11 mouse cellular contexts compared by ENCODE assay signal in genomic region chr17:14173459-14173858, GRCm38 (mm10). TPM values are rescaled to one million over a fixed set of nuclear protein-coding genes. Genes with fewer than 3 reads are reported as not detected.
DNase-seq lines count a peak whose midpoint lies in the region; ATAC-seq and TF ChIP-seq lines count a peak whose summit lies in the region.
"Had no signal": no experiment of that assay in that cellular context is flagged by ENCODE, and none has a peak within 500 bp of the region (broad histone marks: within the 10 kb centered on the region; RNA-seq: fewer than 3 reads in every experiment).

No protein-coding gene starts in this region.

- intact Hi-C loops in left cerebral cortex, postnatal 4 days (cut with DNase I): no loop called here

- H3K27ac ChIP-seq in stomach, embryonic 14.5 days (ENCODE audit: low read length): peak overlapping the region; percentile 39
- no peak overlapping the region for H3K27ac ChIP-seq in stomach, postnatal 0 days (replicated peaks)
- H3K27ac ChIP-seq in heart, embryonic 12.5 days (ENCODE audit: poor library complexity, severe bottlenecking): peak overlapping the region; percentile 76
- no peak overlapping the region for H3K27ac ChIP-seq in hindbrain, embryonic 13.5 days

- no peak overlapping the region for H3K4me3 ChIP-seq in stomach, embryonic 14.5 days (ENCODE audit: low read depth, low read length)
- no peak overlapping the region for H3K4me3 ChIP-seq in stomach, postnatal 0 days (ENCODE audit: low read depth, low read length)
- no peak overlapping the region for H3K4me3 ChIP-seq in heart, embryonic 12.5 days
- H3K4me3 ChIP-seq in hindbrain, embryonic 13.5 days: no peak overlapping the region

- ATAC-seq in stomach, embryonic 14.5 days (ENCODE audit: insufficient number of reproducible peaks, insufficient read depth, low FRiP score, low read depth): no peak
- ATAC-seq in stomach, postnatal 0 days (ENCODE audit: low FRiP score, low TSS enrichment): no peak
- peak; percentile 92 for ATAC-seq in heart, embryonic 12.5 days (ENCODE audit: insufficient number of reproducible peaks, low FRiP score)
- peak; percentile 45; the same call in 1 of the 2 replicates for ATAC-seq in megakaryocyte-erythroid progenitor cell, adult 5-6 weeks (replicated peaks; ENCODE audit: low FRiP score, low TSS enrichment, poor library complexity, severe bottlenecking)
- ATAC-seq in CD4-positive, CD25-positive, alpha-beta regulatory T cell, adult 4 months: no peak
- no peak for ATAC-seq in hindbrain, embryonic 13.5 days (ENCODE audit: low FRiP score)

- no peak for TF ChIP-seq CTCF in stomach, postnatal 0 days (IDR thresholded peaks at IDR 0.05; ENCODE audit: low read depth)

- no peaks in the 10 kb centered on the region for H3K27me3 ChIP-seq in stomach, embryonic 14.5 days (ENCODE audit: control insufficient read depth, insufficient read depth, low read length)
- H3K27me3 ChIP-seq in stomach, postnatal 0 days (ENCODE audit: control insufficient read depth, insufficient read depth, low read length): no peaks in the 10 kb centered on the region
- H3K27me3 ChIP-seq in heart, embryonic 12.5 days (replicated peaks): peaks cover 70% of the 10 kb centered on the region
- peaks cover 18% of the 10 kb centered on the region for H3K27me3 ChIP-seq in hindbrain, embryonic 13.5 days

- H3K36me3 ChIP-seq in stomach, embryonic 14.5 days (ENCODE audit: control insufficient read depth, insufficient read depth, low read length): no peaks in the 10 kb centered on the region
- no peaks in the 10 kb centered on the region for H3K36me3 ChIP-seq in stomach, postnatal 0 days (ENCODE audit: control insufficient read depth, insufficient read depth, low read length)
- no peaks in the 10 kb centered on the region for H3K36me3 ChIP-seq in heart, embryonic 12.5 days
- no peaks in the 10 kb centered on the region for H3K36me3 ChIP-seq in hindbrain, embryonic 13.5 days
- H3K36me3 ChIP-seq: G1E had no signal

- H3K9ac ChIP-seq in stomach, embryonic 14.5 days (replicated peaks; ENCODE audit: low read depth, low read length): no peak overlapping the region
- H3K9ac ChIP-seq in stomach, postnatal 0 days (ENCODE audit: low read length): no peak overlapping the region
- no peak overlapping the region for H3K9ac ChIP-seq in heart, embryonic 12.5 days
- H3K9ac ChIP-seq in hindbrain, embryonic 13.5 days: no peak overlapping the region

- no peak for TF ChIP-seq EP300 in stomach, postnatal 0 days (optimal IDR thresholded peaks at IDR 0.05)

- H3K9me3 ChIP-seq in stomach, embryonic 14.5 days (ENCODE audit: control insufficient read depth, low read depth, low read length): no peaks in the 10 kb centered on the region
- no peaks in the 10 kb centered on the region for H3K9me3 ChIP-seq in stomach, postnatal 0 days (ENCODE audit: control insufficient read depth, low read length)
- H3K9me3 ChIP-seq in heart, embryonic 12.5 days (replicated peaks): no peaks in the 10 kb centered on the region
- no peaks in the 10 kb centered on the region for H3K9me3 ChIP-seq in hindbrain, embryonic 13.5 days
- H3K9me3 ChIP-seq: G1E had no signal

- H3K4me1 ChIP-seq in stomach, embryonic 14.5 days (ENCODE audit: control insufficient read depth, insufficient read depth, low read length): peaks cover 30% of the 10 kb centered on the region
- H3K4me1 ChIP-seq in stomach, postnatal 0 days (replicated peaks; ENCODE audit: control insufficient read depth, insufficient read depth): peaks cover 2% of the 10 kb centered on the region; the same call in 1 of the 2 replicates
- peaks cover 51% of the 10 kb centered on the region for H3K4me1 ChIP-seq in heart, embryonic 12.5 days (replicated peaks)
- H3K4me1 ChIP-seq in hindbrain, embryonic 13.5 days (replicated peaks): no peaks in the 10 kb centered on the region

- no peak overlapping the region for H3K4me2 ChIP-seq in stomach, embryonic 14.5 days (replicated peaks; ENCODE audit: low read depth, low read length)
- no peak overlapping the region for H3K4me2 ChIP-seq in stomach, postnatal 0 days (replicated peaks; ENCODE audit: low read depth)
- H3K4me2 ChIP-seq in heart, embryonic 12.5 days: peak overlapping the region; percentile 26; the same call in 1 of the 2 replicates
- no peak overlapping the region for H3K4me2 ChIP-seq in hindbrain, embryonic 13.5 days

- DNase-seq in stomach, postnatal 0 days (ENCODE audit: low spot score): no peak
- peak; percentile 78 for DNase-seq in kidney, postnatal 10 days
- DNase-seq in left cerebral cortex, postnatal 4 days: no peak
- DNase-seq: adrenal gland, adult 8-10 months; cerebellum, adult 9-11 months had no signal

- 52% methylated on average over 1 of the region's 1 CpGs for WGBS in stomach, embryonic 14.5 days
- 36% methylated on average over 1 of the region's 1 CpGs for WGBS in stomach, postnatal 0 days
- 0% methylated on average over 1 of the region's 1 CpGs for WGBS in heart, embryonic 12.5 days
- 31% methylated on average over 1 of the region's 1 CpGs for WGBS in hindbrain, embryonic 13.5 days

RNA-seq across cellular contexts. Expression of gene Dact2, which starts 30.6 kb away (rescaled TPM):
- 8.5 and 8.8 TPM in 2 replicates for polyA plus RNA-seq in stomach, embryonic 14.5 days (2014; fragmentation: Nextera tagmentation; extraction: Ambion mirVana)
- polyA plus RNA-seq in stomach, postnatal 0 days (2015; fragmentation: Nextera tagmentation; extraction: Ambion mirVana): 1.6 and 1.8 TPM in 2 replicates
- polyA plus RNA-seq in heart, embryonic 12.5 days (2016; fragmentation: Nextera tagmentation; extraction: Ambion mirVana): 1.7 and 2.4 TPM in 2 replicates
- total RNA-seq in megakaryocyte-erythroid progenitor cell, adult 5-6 weeks (2014; fragmentation: Nextera tagmentation): not detected in 2 replicates
- total RNA-seq in megakaryocyte-erythroid progenitor cell, adult 5-6 weeks (2017): not detected in 2 replicates
- polyA plus RNA-seq in CD4-positive, CD25-positive, alpha-beta regulatory T cell, adult 4 months (2017; shearing (Covaris generic)): not detected
- polyA plus RNA-seq in hindbrain, embryonic 13.5 days (2015; fragmentation: Nextera tagmentation; extraction: Ambion mirVana): 0.53 and 1.0 TPM in 2 replicates
- 10 to 100 TPM in 1 of 2 experiments, 1 to 10 TPM in 1; 9.4 to 13.1 TPM for total RNA-seq in left cerebral cortex, postnatal 4 days (2021)
- total RNA-seq: G1E had no signal
- polyA plus RNA-seq: G1E had no signal

Comparison
In these comparisons a context has a peak if more than half of its experiments do, and no peak if none do; other contexts are left out.
1. H3K27ac ChIP-seq: peak in stomach, embryonic 14.5 days (single experiment) and heart, embryonic 12.5 days (single experiment); none in stomach, postnatal 0 days (single experiment) and hindbrain, embryonic 13.5 days (single experiment).
2. ATAC-seq: peak in heart, embryonic 12.5 days (single experiment) and megakaryocyte-erythroid progenitor cell, adult 5-6 weeks (single experiment); none in stomach, embryonic 14.5 days (single experiment), stomach, postnatal 0 days (single experiment), CD4-positive, CD25-positive, alpha-beta regulatory T cell, adult 4 months (single experiment) and hindbrain, embryonic 13.5 days (single experiment).